Mouse (Mus musculus) bone marrow macrophage, adult 2 months (primary cell): ENCODE data around the gene Mroh2a. TPM values are rescaled to one million over a fixed set of nuclear protein-coding genes. Genes with fewer than 3 reads are reported as not detected.

Experiments used
- H3K27ac ChIP-seq: 2 replicates; pipeline ENCODE4 v1.5.1; 2012; ENCODE audit warnings: low read depth, low read length; ENCODE audit not compliant: insufficient read depth
- H3K4me1 ChIP-seq: 2 replicates; pipeline ENCODE4 v1.6.1; 2012; ENCODE audit warnings: low read length; ENCODE audit not compliant: control insufficient read depth, insufficient read depth
- H3K4me3 ChIP-seq: 2 replicates; pipeline ENCODE4 v1.5.1; 2012; ENCODE audit warnings: mild to moderate bottlenecking, low read length, moderate library complexity; ENCODE audit not compliant: insufficient read depth
- CTCF ChIP-seq: IDR thresholded peaks from 2 replicates; pipeline ENCODE4 v1.5.1; 2012; ENCODE audit warnings: low read depth, mild to moderate bottlenecking, low read length, moderate library complexity
- POLR2A ChIP-seq: IDR thresholded peaks from 2 replicates; pipeline ENCODE4 v1.6.1; 2012; ENCODE audit warnings: mild to moderate bottlenecking, low read depth, low read length, borderline replicate concordance
- polyA plus RNA-seq: library from polyadenylated mRNA; stranded (reverse); fragments of >200 nt; gene quantifications from 2 replicates; pipeline ENCODE4 v1.2.4, GENCODE M21; 2012; ENCODE audit not compliant: missing spikeins, insufficient read depth, insufficient read length

Gene Mroh2a
- polyA plus RNA-seq, 1 experiment, result 1.6 TPM

- TF ChIP-seq CTCF, result no peak
- Histone ChIP-seq H3K4me1 (peaks cover 3% of the 10 kb centered on the region), H3K4me3 (no peak overlapping the region), H3K27ac (no peak overlapping the region)
Measured at GRCm38 (mm10) chr1:88256886-88257663, 30.3 kb downstream of the Mroh2a start.

GRCm38 (mm10) chr1:88257681-88258080 lies 30.9 kb downstream of the Mroh2a start:
- Histone ChIP-seq H3K4me3 (no peak overlapping the region), H3K27ac (no peak overlapping the region), H3K4me1 (peaks cover 9% of the 10 kb centered on the region)
- TF ChIP-seq POLR2A (no peak), CTCF (no peak)

- no peak overlapping the region for H3K4me3 ChIP-seq
- no peak overlapping the region for H3K27ac ChIP-seq
- TF ChIP-seq CTCF, result no peak
- TF ChIP-seq POLR2A, result no peak
- H3K4me1 ChIP-seq, result peaks cover 12% of the 10 kb centered on the region
Measured at GRCm38 (mm10) chr1:88258361-88258760, 31.6 kb downstream of the Mroh2a start.

- no peak overlapping the region for H3K27ac ChIP-seq
- H3K4me3 ChIP-seq, result no peak overlapping the region
- peaks cover 12% of the 10 kb centered on the region for H3K4me1 ChIP-seq
Measured at GRCm38 (mm10) chr1:88258881-88259642, 32.3 kb downstream of the Mroh2a start.

GRCm38 (mm10) chr1:88259643-88260024 lies 32.8 kb downstream of the Mroh2a start:
- Histone ChIP-seq H3K4me3 (no peak overlapping the region), H3K4me1 (peaks cover 12% of the 10 kb centered on the region), H3K27ac (no peak overlapping the region)
- no peak for TF ChIP-seq CTCF

More at GRCm38 (mm10) chr1:88258881-88259642, 32.3 kb downstream of the Mroh2a start:
- TF ChIP-seq CTCF, result no peak
- TF ChIP-seq POLR2A, result no peak

- peaks cover 12% of the 10 kb centered on the region for H3K4me1 ChIP-seq
- no peak overlapping the region for H3K27ac ChIP-seq
- TF ChIP-seq CTCF (no peak), POLR2A (no peak)
- H3K4me3 ChIP-seq, result no peak overlapping the region
Measured at GRCm38 (mm10) chr1:88260114-88260513, 33.3 kb downstream of the Mroh2a start.

- H3K4me3 ChIP-seq, result no peak overlapping the region
- TF ChIP-seq POLR2A (no peak), CTCF (no peak)
- peaks cover 12% of the 10 kb centered on the region for H3K4me1 ChIP-seq
- H3K27ac ChIP-seq, result no peak overlapping the region
Measured at GRCm38 (mm10) chr1:88260604-88261377, 34.0 kb downstream of the Mroh2a start.

- peaks cover 12% of the 10 kb centered on the region for H3K4me1 ChIP-seq
- no peak overlapping the region for H3K27ac ChIP-seq
- TF ChIP-seq POLR2A, result no peak
- no peak for TF ChIP-seq CTCF
- no peak overlapping the region for H3K4me3 ChIP-seq
Measured at GRCm38 (mm10) chr1:88261706-88262105, 34.9 kb downstream of the Mroh2a start.

GRCm38 (mm10) chr1:88262255-88262654 lies 35.5 kb downstream of the Mroh2a start:
- TF ChIP-seq CTCF (no peak), POLR2A (no peak)
- Histone ChIP-seq H3K27ac (no peak overlapping the region), H3K4me3 (no peak overlapping the region), H3K4me1 (peaks cover 12% of the 10 kb centered on the region)
